Mouse (Mus musculus) kidney, adult 2 months (tissue): ENCODE data around the gene Manf.

Source experiments
- CTCF ChIP-seq: fragments of 200-500 bp; conservative IDR thresholded peaks from 2 replicates; pipeline ENCODE4 v1.5.1; 2011; ENCODE audit warnings: low read depth, mild to moderate bottlenecking, control low read depth, low read length, moderate library complexity, mixed read lengths; ENCODE audit not compliant: insufficient read depth, insufficient read length
- POLR2A ChIP-seq: fragments of 200-500 bp; IDR thresholded peaks from one replicate; pipeline ENCODE4 v1.6.1; 2011; ENCODE audit warnings: low read depth, low read length, control low read depth

DNA sequence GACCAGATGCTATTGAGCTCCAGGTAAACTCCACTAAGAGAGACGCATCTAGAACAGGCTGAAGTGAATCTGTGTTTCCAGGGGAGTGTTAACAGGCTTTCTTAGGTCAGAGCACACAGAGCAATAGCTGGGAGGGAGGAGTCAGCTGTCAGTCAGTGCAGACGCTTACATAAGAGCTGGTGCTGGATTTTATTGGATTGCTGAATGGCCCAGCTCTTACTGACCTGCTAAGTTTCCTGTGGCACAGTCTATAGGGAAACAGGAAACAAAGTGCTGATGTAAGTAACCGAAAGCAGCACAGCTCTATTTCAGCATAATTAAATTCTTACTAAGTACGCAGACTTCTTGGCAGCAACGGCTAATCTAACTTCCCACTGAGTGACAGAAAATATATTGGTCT, 16.9 kb upstream of the Manf start:
- TF ChIP-seq POLR2A (no peak), CTCF (no peak)
